Mouse (Mus musculus) heart, embryonic 15.5 days (tissue): ENCODE measurements around the gene Lcmt1. TPM values are rescaled to one million over a fixed set of nuclear protein-coding genes. Genes with fewer than 3 reads are reported as not detected.

Source experiments
- ATAC-seq: fragments of 200-750 bp; cut with Nextera tagmentation; replicated peaks from 2 replicates; pipeline ENCODE4 v1.8.0; 2017; ENCODE audit warnings: low read depth, moderate TSS enrichment; ENCODE audit not compliant: insufficient number of reproducible peaks, insufficient read depth, low FRiP score
- H3K27ac ChIP-seq: fragments of 300-500 bp; sonication (generic); 2 replicates; pipeline ENCODE4 v1.5.1; 2015; ENCODE audit warnings: mild to moderate bottlenecking, inconsistent platforms
- H3K27me3 ChIP-seq: fragments of 300-500 bp; sonication (generic); 2 replicates; pipeline ENCODE4 v1.6.1; 2015; ENCODE audit warnings: inconsistent platforms
- H3K36me3 ChIP-seq: fragments of 300-500 bp; sonication (generic); 2 replicates; pipeline ENCODE4 v1.6.1; 2015; ENCODE audit warnings: mild to moderate bottlenecking, inconsistent platforms
- H3K4me1 ChIP-seq: fragments of 300-500 bp; sonication (generic); replicated peaks from 2 replicates; pipeline ENCODE4 v1.6.1; 2015; ENCODE audit warnings: inconsistent platforms
- H3K4me2 ChIP-seq: fragments of 300-500 bp; sonication (generic); 2 replicates; pipeline ENCODE4 v1.6.1; 2015; ENCODE audit warnings: inconsistent platforms, mild to moderate bottlenecking, moderate library complexity
- H3K4me3 ChIP-seq: fragments of 300-500 bp; sonication (generic); 2 replicates; pipeline ENCODE4 v1.5.1; 2015; ENCODE audit warnings: mild to moderate bottlenecking, inconsistent platforms
- H3K9ac ChIP-seq: fragments of 300-500 bp; sonication (generic); 2 replicates; pipeline ENCODE4 v1.6.1; 2015; ENCODE audit warnings: mild to moderate bottlenecking, inconsistent platforms
- H3K9me3 ChIP-seq: fragments of 300-500 bp; sonication (generic); replicated peaks from 2 replicates; pipeline ENCODE4 v1.6.1; 2016; ENCODE audit warnings: inconsistent platforms
- WGBS: fragments of 180-500 bp; shearing (Covaris S2); methylation state at CpG from one replicate; pipeline ENCODE4 v1.1.7; 2015; ENCODE audit warnings: mixed read lengths; 5-methylcytosine and 5-hydroxymethylcytosine counted together
- polyA plus RNA-seq: library from polyadenylated mRNA; unstranded; fragments of >200 nt; fragmentation: Nextera tagmentation; extraction: Ambion mirVana; gene quantifications from 2 replicates; pipeline ENCODE4 v1.2.1, GENCODE M21; 2015

Lcmt1 gene
- polyA plus RNA-seq, 1 experiment from 2014 or later = 35.2 TPM

DNA sequence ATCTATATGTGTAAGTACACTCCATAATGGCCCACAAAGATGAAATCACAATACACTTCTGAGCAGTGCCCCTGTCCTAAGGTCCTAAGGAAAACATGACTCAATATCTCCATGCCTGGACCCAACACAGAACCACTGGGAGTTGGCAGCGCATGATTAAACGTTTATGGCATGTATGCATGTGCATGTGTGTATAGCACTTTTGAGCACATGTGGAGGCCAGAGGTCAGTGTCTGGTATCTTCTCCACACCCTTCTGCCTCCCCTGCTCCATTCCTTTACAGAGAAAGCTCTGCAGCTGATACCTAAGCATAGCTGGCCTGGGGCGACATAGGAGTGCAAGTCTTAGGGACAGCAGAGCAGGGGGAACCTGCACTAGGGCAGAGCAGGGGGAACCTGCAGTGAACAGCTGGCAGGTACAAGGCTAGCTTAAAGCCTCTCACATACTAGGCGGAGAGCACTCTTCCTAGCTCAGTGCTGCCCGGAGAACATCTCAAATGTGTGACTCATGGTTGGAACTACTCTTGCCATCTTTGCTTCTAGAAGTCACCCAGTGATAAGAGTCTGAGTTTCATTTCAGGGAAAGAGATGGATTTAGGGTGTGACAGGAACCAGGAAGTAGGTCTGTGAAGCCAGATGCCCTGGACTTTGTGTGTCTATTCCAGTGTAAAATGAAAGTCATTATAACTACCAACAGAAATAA, 25.4 kb upstream of the Lcmt1 start:
- no peak overlapping the region for H3K4me3 ChIP-seq
- H3K36me3 ChIP-seq = no peaks in the 10 kb centered on the region
- WGBS = 82% methylated on average over 5 of the region's 5 CpGs
- H3K27ac ChIP-seq = no peak overlapping the region
- no peak overlapping the region for H3K4me2 ChIP-seq
- no peak overlapping the region for H3K9ac ChIP-seq
- no peak for ATAC-seq
- H3K27me3 ChIP-seq = no peaks in the 10 kb centered on the region
- no peaks in the 10 kb centered on the region for H3K9me3 ChIP-seq
- H3K4me1 ChIP-seq = peaks cover 47% of the 10 kb centered on the region

DNA sequence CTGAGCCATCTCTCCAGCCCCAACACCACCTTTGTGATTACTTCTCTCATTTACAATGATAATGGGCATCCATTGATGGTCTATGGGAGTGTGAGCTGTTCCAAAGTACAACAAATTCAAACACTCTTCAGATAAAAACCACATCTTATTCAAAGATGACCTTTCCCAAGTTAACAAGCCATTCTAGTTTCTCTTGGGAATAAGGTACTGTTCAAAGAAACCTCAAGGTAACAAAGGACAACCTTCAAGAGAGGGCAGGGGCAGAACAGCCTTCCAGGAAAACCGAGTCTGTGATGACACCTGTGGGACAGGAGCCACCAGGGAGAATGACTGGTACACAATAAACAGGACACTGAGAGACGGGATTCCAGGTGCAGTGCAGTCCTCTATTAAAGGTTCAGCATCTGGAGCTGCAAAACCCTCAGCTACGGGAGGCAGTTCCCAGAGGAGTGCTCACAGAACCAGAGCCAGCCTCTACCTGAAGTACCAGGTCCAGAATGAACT, 24.5 kb upstream of the Lcmt1 start:
- H3K9me3 ChIP-seq = no peaks in the 10 kb centered on the region

GRCm38 (mm10) chr7:123346631-123347290, 22.8 kb upstream of the Lcmt1 start:
- H3K9me3 ChIP-seq = no peaks in the 10 kb centered on the region
- 78% methylated on average over 7 of the region's 7 CpGs for WGBS
- no peak overlapping the region for H3K4me3 ChIP-seq
- no peak for ATAC-seq
- H3K4me2 ChIP-seq = no peak overlapping the region
- no peak overlapping the region for H3K27ac ChIP-seq
- no peaks in the 10 kb centered on the region for H3K27me3 ChIP-seq
- no peak overlapping the region for H3K9ac ChIP-seq
- H3K4me1 ChIP-seq = peaks cover 39% of the 10 kb centered on the region
- H3K36me3 ChIP-seq = no peaks in the 10 kb centered on the region

More for the DNA sequence above, 24.5 kb upstream of the Lcmt1 start:
- Histone ChIP-seq H3K4me3 (no peak overlapping the region), H3K4me1 (peaks cover 50% of the 10 kb centered on the region), H3K9ac (no peak overlapping the region), H3K27ac (no peak overlapping the region), H3K4me2 (no peak overlapping the region), H3K27me3 (no peaks in the 10 kb centered on the region), H3K36me3 (no peaks in the 10 kb centered on the region)
- WGBS = 79% methylated on average over 3 of the region's 3 CpGs
- no peak for ATAC-seq

GRCm38 (mm10) chr7:123349813-123350212, 19.8 kb upstream of the Lcmt1 start:
- no peak overlapping the region for H3K27ac ChIP-seq
- no peaks in the 10 kb centered on the region for H3K36me3 ChIP-seq
- H3K27me3 ChIP-seq = no peaks in the 10 kb centered on the region
- no peak overlapping the region for H3K9ac ChIP-seq
- H3K4me3 ChIP-seq = no peak overlapping the region
- no peaks in the 10 kb centered on the region for H3K9me3 ChIP-seq
- peaks cover 22% of the 10 kb centered on the region for H3K4me1 ChIP-seq
- no peak for ATAC-seq
- WGBS = 64% methylated on average over 11 of the region's 11 CpGs
- no peak overlapping the region for H3K4me2 ChIP-seq

DNA sequence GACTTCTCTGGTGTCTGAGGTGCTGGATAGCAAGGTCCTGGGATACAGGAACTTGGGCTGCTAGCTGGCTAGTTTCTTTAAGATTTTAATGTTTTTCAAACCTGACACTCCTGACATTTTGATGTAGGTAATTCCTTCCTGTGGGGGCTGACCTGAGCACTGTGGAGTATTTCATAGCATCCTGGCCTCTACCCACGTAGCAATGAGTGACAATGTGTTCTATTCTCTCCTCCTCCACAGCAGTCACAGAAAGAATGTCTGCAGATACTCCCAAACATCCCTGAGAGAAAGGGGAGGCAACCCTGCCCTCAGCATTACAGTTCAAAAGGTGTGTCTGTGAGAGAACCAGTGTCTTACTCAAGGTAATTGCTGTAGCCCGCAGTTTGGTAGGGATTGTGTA, 19.3 kb upstream of the Lcmt1 start:
- Histone ChIP-seq H3K4me1 (peaks cover 23% of the 10 kb centered on the region), H3K9ac (no peak overlapping the region), H3K27me3 (no peaks in the 10 kb centered on the region), H3K36me3 (no peaks in the 10 kb centered on the region), H3K4me2 (no peak overlapping the region), H3K27ac (no peak overlapping the region), H3K4me3 (no peak overlapping the region), H3K9me3 (no peaks in the 10 kb centered on the region)
- WGBS = 58% methylated on average over 2 of the region's 2 CpGs
- no peak for ATAC-seq

DNA sequence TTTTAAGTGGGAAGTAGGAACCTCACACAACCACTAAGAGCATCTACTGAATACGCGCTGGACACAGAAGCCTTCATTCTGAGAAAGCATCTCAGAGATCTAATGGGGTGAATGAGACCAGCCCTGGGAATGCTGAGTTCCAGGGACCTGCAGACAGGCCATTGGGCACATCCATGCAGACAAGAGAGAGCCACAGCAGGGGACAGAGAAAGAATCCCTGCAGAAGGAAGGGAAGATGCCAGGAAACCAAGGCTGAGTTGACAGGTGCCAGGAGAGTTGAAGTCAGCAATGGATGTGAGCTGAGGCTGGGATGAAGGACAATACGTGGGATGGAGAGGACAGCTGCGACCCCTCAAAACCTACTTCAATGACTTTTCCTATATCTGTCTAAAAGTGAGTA, 16.5 kb upstream of the Lcmt1 start:
- no peaks in the 10 kb centered on the region for H3K27me3 ChIP-seq
- H3K36me3 ChIP-seq = no peaks in the 10 kb centered on the region
- no peak overlapping the region for H3K4me2 ChIP-seq
- no peaks in the 10 kb centered on the region for H3K9me3 ChIP-seq
- no peak overlapping the region for H3K4me3 ChIP-seq
- ATAC-seq = no peak
- H3K9ac ChIP-seq = no peak overlapping the region
- WGBS = 98% methylated on average over 4 of the region's 4 CpGs
- no peak overlapping the region for H3K27ac ChIP-seq
- peaks cover 14% of the 10 kb centered on the region for H3K4me1 ChIP-seq

GRCm38 (mm10) chr7:123353879-123354278, 15.7 kb upstream of the Lcmt1 start:
- peaks cover 14% of the 10 kb centered on the region for H3K4me1 ChIP-seq
- H3K27ac ChIP-seq = no peak overlapping the region
- ATAC-seq = no peak
- 69% methylated on average over 5 of the region's 5 CpGs for WGBS
- no peaks in the 10 kb centered on the region for H3K27me3 ChIP-seq
- no peaks in the 10 kb centered on the region for H3K9me3 ChIP-seq
- no peak overlapping the region for H3K9ac ChIP-seq
- H3K36me3 ChIP-seq = no peaks in the 10 kb centered on the region
- H3K4me2 ChIP-seq = no peak overlapping the region
- H3K4me3 ChIP-seq = no peak overlapping the region

GRCm38 (mm10) chr7:123354392-123354791, 15.2 kb upstream of the Lcmt1 start:
- WGBS = 79% methylated on average over 5 of the region's 5 CpGs
- H3K27ac ChIP-seq = no peak overlapping the region
- no peaks in the 10 kb centered on the region for H3K9me3 ChIP-seq
- H3K4me2 ChIP-seq = no peak overlapping the region
- peaks cover 14% of the 10 kb centered on the region for H3K4me1 ChIP-seq
- no peak overlapping the region for H3K9ac ChIP-seq
- no peak overlapping the region for H3K4me3 ChIP-seq
- ATAC-seq = no peak
- no peaks in the 10 kb centered on the region for H3K27me3 ChIP-seq
- no peaks in the 10 kb centered on the region for H3K36me3 ChIP-seq

DNA sequence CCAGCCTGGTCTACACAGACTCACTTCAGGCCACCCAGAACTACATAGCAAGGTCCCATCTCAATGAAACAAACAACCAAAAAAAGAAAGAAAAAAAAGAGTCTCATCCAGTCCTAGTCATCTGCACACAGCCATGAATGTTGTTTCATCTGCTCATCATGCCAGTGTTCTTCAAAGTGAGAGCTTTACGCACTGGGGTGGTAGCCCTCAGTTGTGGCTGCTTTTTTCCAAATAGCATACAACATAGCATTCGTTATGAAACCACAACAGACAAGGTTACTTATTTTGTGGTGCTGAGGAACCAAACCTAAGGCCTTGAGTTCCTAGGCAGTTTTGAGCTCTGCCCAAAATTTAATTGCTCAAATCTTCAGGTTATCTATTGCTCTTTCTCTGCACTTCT, 14.7 kb upstream of the Lcmt1 start:
- H3K9ac ChIP-seq = no peak overlapping the region
- no peaks in the 10 kb centered on the region for H3K36me3 ChIP-seq
- H3K4me2 ChIP-seq = no peak overlapping the region
- no peak for ATAC-seq
- H3K4me3 ChIP-seq = no peak overlapping the region
- no peak overlapping the region for H3K27ac ChIP-seq
- peaks cover 12% of the 10 kb centered on the region for H3K4me1 ChIP-seq
- WGBS = 96% methylated on average over 2 of the region's 2 CpGs
- H3K27me3 ChIP-seq = no peaks in the 10 kb centered on the region
- no peaks in the 10 kb centered on the region for H3K9me3 ChIP-seq

GRCm38 (mm10) chr7:123356158-123356557, 13.4 kb upstream of the Lcmt1 start:
- Histone ChIP-seq H3K9ac (no peak overlapping the region), H3K9me3 (no peaks in the 10 kb centered on the region), H3K4me2 (no peak overlapping the region), H3K27me3 (no peaks in the 10 kb centered on the region), H3K4me1 (peaks cover 12% of the 10 kb centered on the region), H3K36me3 (no peaks in the 10 kb centered on the region), H3K4me3 (no peak overlapping the region), H3K27ac (no peak overlapping the region)
- 87% methylated on average over 3 of the region's 3 CpGs for WGBS
- no peak for ATAC-seq

DNA sequence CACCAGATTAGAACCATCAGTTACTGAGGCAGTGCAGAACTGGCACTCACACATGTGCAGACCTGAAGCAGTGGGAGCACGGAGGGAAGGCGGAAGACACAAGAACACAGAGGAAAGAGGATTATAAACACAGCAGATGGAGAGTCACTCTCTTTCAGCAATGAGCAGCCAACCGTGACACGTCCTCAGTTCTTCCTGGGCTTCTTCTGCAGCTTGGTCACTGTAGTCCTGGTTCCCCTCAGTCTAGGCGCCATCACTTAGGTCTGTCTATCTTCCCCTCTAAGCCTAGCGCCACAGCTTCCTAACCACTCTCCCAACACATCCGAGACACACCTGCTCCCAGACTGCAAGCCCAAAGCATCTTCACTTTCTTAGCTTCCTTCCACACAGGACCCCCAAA, 10.5 kb upstream of the Lcmt1 start:
- H3K9me3 ChIP-seq = no peaks in the 10 kb centered on the region
- no peak for ATAC-seq
- no peak overlapping the region for H3K4me3 ChIP-seq
- no peak overlapping the region for H3K4me2 ChIP-seq
- 81% methylated on average over 7 of the region's 7 CpGs for WGBS
- no peak overlapping the region for H3K27ac ChIP-seq
- H3K4me1 ChIP-seq = peaks cover 12% of the 10 kb centered on the region
- H3K36me3 ChIP-seq = no peaks in the 10 kb centered on the region
- H3K27me3 ChIP-seq = no peaks in the 10 kb centered on the region
- no peak overlapping the region for H3K9ac ChIP-seq

- H3K27me3 ChIP-seq = no peaks in the 10 kb centered on the region
- H3K4me3 ChIP-seq = no peak overlapping the region
- H3K36me3 ChIP-seq = no peaks in the 10 kb centered on the region
- no peak overlapping the region for H3K9ac ChIP-seq
- 53% methylated on average over 5 of the region's 5 CpGs for WGBS
- H3K9me3 ChIP-seq = no peaks in the 10 kb centered on the region
- ATAC-seq = no peak
- H3K4me2 ChIP-seq = peak overlapping the region; percentile 34
- H3K27ac ChIP-seq = no peak overlapping the region
- peaks cover 13% of the 10 kb centered on the region for H3K4me1 ChIP-seq
Observed at GRCm38 (mm10) chr7:123360185-123360584, 9.4 kb upstream of the Lcmt1 start.
